Mouse (Mus musculus) left cerebral cortex, postnatal 10 days (tissue): ENCODE measurements around the gene Lrmda. TPM values are rescaled to one million over a fixed set of nuclear protein-coding genes. Genes with fewer than 3 reads are reported as not detected.

ENCODE experiments used
- DNase-seq, 2 experiments: peaks; one replicate each; pipeline ENCODE4 v3.0.0; 2021 to 2022; ENCODE audit warnings: low spot score in 2 of 2, mixed read lengths in 1 of 2; ENCODE audit errors: extremely low spot score in 1 of 2
- intact Hi-C: fragments of 180-260 bp; cut with DNase I; formaldehyde crosslinking; loops from one replicate; pipeline ENCODE4 v1.15.1; 2025
- total RNA-seq, 2 experiments: library from RNA; stranded (reverse); gene quantifications; 2 replicates each; pipeline ENCODE4 v1.2.3; 2021

Gene Lrmda
- total RNA-seq, 2 experiments from 2014 or later, result 1.1 TPM; not detected in 1

GRCm38 (mm10) chr14:22930488-22931046 is 911.1 kb downstream of the Lrmda start:
- DNase-seq, result no peak
- intact Hi-C loops, result no loop called here

DNA sequence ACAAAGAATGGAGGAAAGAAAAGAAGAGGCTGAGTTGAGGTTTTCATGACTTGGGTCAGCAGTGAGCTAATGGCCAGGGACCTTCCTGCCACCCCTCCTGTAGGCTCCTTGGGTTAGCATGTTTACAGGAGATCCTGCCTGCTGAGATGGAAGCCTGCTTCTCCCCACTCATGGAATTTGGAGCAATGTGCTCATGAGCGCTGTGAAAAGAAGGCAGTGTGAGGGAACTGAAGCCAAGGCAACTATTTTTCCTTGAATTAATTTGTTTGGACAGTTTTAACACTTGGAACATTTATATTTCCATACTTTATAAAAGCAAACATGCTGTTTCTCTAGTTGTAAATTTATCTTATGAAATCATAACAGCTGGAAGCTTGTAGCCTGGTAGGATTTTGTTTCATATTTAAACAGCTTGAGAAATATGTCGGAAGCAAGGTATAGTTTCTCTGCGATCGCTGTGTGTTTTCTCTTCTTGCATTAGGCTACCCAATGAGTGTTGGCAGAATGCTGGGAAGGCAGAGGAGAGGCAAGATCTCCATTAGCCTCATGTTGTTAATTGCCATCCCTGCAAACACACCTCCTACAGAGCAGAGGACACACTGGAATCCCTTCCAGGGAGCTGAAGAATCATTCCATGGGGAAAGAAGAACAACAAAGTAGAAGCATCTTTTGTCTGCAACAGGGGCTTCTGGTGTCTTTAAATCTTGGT is 911.8 kb downstream of the Lrmda start:
- DNase-seq, result peak in 1 of 2 experiments; percentile 18
- intact Hi-C loops, result no loop called here

- intact Hi-C loops, result no loop called here
- no peak for DNase-seq
These were observed 917.2 kb downstream of the Lrmda start for GRCm38 (mm10) chr14:22936701-22937100.

GRCm38 (mm10) chr14:22940576-22940975 is 921.1 kb downstream of the Lrmda start:
- no peak for DNase-seq
- intact Hi-C loops, result no loop called here

GRCm38 (mm10) chr14:22942569-22942968 is 923.1 kb downstream of the Lrmda start:
- no peak for DNase-seq
- intact Hi-C loops, result no loop called here

DNA sequence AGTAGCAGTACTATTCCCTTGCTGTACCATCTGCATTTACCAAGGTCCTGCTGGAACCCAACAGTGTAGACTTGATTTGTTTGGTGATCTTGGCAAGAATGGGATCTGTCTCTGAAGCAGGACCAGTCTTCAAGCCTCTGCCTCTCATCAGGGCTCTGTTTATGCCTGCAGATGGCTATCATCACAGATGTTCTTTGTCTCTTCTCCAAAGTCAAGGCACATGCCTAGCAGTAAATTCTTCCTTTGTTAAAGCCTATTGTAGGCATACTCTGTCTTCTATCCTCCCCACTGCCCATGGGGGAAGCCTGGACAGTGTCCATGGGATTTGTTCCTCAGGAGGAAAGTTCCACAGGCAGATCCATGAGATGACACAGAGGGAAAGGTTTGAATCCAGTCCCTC is 930.0 kb downstream of the Lrmda start:
- DNase-seq, result no peak
- intact Hi-C loops, result no loop called here

- no peak for DNase-seq
These were observed 933.5 kb downstream of the Lrmda start for GRCm38 (mm10) chr14:22952981-22953380.

GRCm38 (mm10) chr14:22960166-22960565 is 940.7 kb downstream of the Lrmda start:
- no peak for DNase-seq
- intact Hi-C loops, result no loop called here

More at GRCm38 (mm10) chr14:22952981-22953380, 933.5 kb downstream of the Lrmda start:
- intact Hi-C loops, result no loop called here

- DNase-seq, result no peak
- intact Hi-C loops, result no loop called here
These were observed 945.5 kb downstream of the Lrmda start for GRCm38 (mm10) chr14:22964796-22965660.

- no peak for DNase-seq
- intact Hi-C loops, result no loop called here
These were observed 949.2 kb downstream of the Lrmda start for GRCm38 (mm10) chr14:22968705-22969104.

- intact Hi-C loops, result no loop called here
- no peak for DNase-seq
These were observed 967.2 kb downstream of the Lrmda start for GRCm38 (mm10) chr14:22986736-22987135.

DNA sequence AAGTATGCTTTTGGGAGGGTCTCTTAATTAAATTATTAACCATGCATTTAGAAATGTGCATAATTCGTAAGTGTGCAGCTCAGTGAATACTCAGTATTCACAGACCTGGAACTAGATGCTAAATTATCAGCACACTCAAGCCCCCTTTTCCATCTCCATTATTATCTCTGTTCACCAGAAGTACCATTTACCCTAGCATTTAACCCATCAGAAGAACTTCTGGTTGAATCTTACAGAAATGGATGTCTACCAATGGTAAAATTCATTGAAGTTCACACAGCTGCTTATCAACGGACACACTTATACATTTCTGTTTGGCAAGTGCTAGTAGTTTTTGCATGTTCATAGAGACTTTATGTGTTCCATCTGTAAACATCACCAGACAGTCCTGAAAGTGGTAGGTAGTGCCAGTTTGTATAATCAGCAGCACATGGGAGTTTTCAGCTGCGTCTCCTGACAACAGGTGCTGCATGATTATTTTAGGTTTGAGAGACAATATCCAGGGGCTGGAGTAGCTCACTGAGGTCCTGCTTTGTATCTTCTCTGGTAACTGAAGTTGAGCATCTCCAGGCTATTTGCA is 968.7 kb downstream of the Lrmda start:
- intact Hi-C loops, result no loop called here
- DNase-seq, result no peak

DNA sequence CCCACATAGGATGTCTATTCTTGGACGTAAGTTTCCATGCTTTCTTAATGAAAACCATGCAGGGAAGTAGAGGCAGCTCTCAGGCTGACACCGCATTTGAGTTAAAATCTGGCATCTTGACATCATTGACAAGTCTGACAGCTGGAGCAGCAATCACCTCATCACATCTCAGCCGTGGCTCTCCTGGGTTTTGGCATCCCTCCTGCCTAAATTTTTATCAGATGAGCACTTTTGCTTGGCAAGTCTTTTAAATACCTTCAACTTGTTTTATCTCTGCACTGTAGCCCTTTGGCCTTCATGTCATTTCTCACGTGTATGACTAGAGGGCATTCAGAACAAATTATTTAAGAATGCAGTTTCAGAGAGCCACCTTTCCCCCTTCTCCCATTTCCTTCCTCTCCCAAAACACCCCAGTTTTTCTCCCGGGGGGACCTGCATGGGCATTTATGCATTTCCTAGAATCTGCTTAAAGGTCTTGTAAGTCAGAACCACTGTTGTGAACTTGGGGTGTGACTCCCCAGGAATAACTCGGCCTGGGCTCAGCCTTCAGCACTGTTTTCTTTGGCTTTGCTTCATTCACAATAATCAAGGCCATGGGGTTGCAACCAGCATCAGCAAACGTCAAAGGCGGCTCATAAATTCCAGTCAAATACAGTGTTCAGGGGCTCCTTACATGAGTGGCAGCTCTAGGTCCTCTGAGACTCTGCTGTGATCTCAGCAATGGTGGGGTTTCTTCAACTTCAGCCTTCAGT is 975.8 kb downstream of the Lrmda start:
- no peak for DNase-seq
- intact Hi-C loops, result no loop called here

- DNase-seq, result no peak
- intact Hi-C loops, result no loop called here
These were observed 979.4 kb downstream of the Lrmda start for GRCm38 (mm10) chr14:22998906-22999305.

DNA sequence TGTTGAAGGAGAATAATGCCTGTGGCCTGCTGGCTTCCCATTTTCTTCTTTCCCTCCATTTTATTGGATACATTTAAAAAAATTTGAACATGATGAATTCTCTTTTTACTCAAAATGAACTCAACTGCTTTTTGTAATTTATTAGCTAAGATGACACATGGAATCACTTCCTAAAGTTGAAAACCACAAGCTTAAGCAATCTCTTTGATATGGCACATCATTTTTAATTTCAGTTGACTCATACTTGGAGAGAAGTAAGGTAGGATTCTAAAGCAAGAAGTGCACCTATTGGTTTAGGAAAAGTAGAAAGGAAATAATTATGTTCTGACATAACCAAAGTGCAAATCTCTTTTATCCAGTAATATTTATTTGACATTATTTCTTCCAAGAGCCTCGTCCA is 992.5 kb downstream of the Lrmda start:
- DNase-seq, result no peak
- intact Hi-C loops, result no loop called here

DNA sequence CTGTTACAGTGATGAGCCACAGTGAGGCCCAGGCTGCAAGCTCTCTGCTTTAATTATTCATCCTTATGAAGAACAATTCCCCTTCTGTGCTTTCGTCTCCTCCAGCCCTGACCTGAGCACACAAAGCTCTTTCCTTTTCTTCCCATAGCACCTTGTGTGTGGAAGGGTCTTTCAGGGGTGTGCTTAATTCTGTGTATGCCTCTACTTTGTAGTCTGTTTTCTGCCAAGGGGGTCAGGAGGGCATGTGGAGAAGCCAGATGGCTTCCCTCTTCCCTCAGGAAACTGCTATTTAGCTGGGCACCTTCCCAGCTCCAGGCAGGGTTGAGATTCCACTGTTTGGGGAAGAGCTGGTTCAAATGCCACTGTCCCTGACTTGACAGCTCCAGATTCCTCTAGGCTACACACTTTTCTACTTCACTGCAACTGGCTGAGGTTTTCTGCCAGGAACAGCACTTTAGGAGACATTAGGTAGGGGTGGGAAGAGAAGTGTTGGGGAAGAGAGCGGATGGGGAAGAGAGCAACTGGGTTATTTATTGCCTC is 995.3 kb downstream of the Lrmda start:
- DNase-seq, result peak in 1 of 2 experiments; percentile 57
- intact Hi-C loops, result no loop called here

DNA sequence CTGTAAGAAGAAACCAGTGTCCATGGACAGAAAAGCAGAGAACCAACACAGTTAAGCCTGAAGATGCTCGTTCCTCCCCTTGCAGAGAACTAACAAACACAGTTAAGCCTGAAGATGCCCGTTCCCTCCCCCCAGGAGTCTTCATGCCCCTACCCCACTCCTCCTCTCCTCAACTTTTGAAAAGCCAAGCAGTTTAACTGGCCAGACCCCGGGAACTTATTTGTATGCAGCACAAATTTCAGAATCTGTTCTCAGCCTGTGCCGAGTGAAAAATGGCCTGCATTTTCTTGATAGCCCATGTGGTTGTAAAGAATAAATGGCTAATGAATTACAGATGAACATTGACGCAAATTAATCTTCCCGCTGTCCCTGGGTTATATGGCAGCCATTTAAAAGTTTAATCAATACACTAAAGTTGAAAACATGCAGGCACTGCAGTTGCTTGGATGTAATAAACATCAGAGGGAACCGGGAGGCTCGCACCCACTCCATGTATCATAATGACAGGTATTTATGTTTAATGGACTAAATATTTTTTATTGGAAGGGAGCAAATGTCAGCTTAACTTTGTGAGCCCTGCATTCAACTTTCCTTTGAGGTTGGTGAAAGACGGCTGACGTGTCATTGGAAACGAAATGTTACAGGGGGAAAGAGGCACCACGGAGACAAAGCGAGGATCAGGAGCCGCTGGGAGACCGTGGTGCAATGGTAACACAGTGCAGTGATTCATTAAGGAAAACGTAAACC is 996.0 kb downstream of the Lrmda start:
- intact Hi-C loops, result no loop called here
- no peak for DNase-seq

DNA sequence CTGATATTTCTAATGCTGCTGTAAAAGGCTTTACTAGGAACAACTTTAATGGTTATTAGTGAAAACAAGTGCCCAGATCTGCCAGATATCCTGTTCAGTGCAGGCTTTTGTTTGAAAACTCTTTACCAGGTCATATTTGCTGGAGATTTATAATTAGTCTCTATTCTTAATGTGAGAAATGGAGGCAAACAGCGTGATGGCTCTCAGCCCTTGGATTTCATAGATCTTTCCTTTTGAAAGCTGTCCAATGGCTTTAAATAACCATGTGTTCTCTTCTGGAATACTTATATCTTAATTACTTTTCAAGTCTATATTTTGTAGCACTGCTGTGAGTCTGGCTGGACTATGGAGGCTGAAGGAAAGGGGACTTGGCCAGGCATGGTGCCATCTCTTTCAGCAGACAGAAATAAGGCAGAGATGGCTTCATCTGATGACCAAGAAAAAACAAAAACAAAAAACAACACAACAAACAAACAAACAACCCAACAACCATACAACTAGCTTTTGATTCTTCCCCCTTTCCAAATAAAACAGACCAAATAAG is 996.6 kb downstream of the Lrmda start:
- DNase-seq, result no peak
- intact Hi-C loops, result no loop called here
